Mouse (Mus musculus) ES-Bruce4 (cell line): ENCODE results near the gene Abracl.

ENCODE experiments used
- CTCF ChIP-seq: IDR thresholded peaks from one replicate; pipeline ENCODE4 v1.8.1; 2011; ENCODE audit warnings: low read depth, low read length
- EP300 ChIP-seq: IDR thresholded peaks from 2 replicates; pipeline ENCODE4 v1.6.1; 2011; ENCODE audit warnings: low read depth, low read length; ENCODE audit not compliant: insufficient read depth
- POLR2A ChIP-seq: IDR thresholded peaks from one replicate; pipeline ENCODE4 v1.8.1; 2011; ENCODE audit warnings: low read length; ENCODE audit not compliant: insufficient read depth

DNA sequence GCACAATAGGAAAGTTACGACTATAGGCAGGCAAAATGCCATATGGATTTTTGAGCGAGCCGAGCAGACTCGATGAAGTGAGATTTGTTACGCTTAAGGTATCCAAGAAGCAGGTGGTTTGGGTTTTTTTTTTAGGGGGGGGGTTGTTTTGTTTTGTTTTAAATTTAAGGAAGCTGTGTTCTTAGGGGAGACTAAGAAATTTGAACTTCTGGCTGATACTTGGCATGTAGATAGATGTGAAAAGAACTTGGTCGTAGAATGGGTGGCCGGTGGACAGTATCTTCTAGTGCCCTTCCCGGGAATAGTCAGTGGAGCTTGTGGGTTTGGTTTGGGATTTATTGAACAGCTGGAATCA, 33.3 kb upstream of the Abracl start:
- TF ChIP-seq CTCF: no peak
- TF ChIP-seq EP300: no peak
- no peak for TF ChIP-seq POLR2A
